Mouse (Mus musculus): Measurements from ENCODE around the gene Pnmal2.

The Pnmal2 gene

GRCm38 (mm10) chr7:16916342-16917265, 27.9 kb upstream of the Pnmal2 start:
- in situ Hi-C loops (cut with MseI, MboI), result no loop called here

DNA sequence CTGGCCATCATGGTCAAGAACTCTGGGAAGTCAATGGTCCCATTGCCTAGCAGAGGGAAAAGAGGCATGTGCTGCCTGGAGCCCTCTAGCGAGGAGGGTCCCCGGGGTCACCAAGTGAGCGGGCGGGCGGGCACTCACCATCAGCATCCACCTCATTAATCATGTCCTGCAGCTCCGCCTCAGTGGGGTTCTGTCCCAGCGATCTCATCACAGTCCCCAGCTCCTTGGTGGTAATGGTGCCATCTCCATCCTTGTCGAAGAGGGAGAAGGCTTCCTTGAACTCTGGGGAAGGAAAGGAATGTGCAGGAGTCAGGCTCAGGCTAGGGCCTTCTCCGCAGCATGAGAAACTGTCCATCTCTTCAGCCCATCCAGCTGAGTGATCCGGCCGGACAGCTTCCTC, 27.0 kb upstream of the Pnmal2 start:
- in situ Hi-C loops (cut with MseI, MboI), result no loop called here

DNA sequence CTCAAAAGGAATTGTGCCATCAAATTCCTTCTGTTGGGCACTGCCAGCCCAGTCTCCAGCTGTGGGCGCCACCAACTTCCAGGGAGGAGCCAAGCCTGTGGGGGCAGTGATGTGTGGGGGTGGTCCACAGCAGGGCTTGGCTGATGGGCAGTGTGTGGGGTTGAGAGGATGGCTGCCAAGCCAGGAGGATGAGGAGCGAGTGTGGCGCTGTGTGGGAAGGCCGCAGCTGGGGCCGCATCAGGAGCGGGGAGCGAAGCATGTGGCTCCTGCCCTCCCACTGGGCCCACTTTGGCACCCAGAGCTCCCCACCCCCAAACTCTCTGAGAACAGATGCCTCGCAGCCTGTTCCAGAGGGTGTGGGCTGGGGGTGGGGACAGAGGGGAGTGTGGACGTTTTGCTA, 26.5 kb upstream of the Pnmal2 start:
- in situ Hi-C loops (cut with MseI, MboI), result no loop called here

DNA sequence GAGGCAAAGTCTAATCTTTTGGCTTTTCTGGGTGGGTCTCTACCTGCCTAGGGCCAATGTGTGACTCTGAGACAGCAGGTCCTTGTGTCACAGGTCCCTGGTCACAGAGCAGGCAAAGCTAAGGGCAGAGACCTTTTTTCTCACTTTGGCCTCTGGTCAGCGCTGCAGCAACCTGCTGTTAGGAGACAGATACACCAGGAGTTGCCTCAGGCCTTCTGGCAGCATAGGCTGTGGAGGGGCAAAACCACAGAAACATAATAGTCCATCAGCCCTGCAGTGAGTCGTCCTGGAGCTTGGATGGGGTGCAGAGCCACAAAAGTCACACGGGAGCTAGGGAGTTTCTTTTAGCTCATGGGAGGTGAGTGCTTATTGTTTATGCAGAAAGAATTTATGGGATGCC, 25.8 kb upstream of the Pnmal2 start:
- in situ Hi-C loops (cut with MseI, MboI), result no loop called here

DNA sequence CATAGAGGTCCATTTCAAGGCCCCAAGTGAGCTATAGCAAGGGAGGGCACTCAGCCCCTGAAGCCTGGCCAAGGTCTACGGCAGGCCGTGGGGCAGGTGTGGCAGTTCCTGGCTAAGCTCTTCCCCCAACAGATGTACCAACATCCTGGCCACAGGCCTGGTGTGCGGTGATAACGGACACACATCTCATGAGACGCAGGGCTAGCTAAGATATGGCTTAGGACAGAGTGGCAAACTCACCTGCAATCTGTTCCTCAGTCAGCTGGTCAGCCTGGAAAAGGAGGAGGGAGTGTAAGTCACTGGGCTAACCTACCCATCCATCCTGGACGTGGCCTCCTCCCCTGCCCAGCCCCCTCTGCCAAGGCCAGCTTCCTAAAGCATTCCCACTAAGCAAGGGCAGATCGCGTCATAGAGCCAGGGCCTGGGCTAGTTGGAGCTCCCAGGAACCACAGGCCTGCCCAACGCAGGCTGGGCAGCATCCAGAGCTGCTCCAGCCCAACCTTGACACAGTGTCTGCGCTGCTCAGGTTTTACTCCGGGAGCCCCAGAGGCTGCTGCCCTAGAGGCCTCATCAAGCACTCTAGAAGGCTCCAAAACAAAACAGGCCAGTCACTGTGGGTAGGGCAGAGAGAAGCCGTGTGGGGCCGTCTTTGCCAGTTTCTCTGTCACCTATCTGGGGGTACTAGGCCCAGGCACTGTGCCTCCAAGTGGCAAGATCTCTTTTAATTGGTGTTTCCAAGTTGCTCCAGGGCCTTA, 24.9 kb upstream of the Pnmal2 start:
- in situ Hi-C loops (cut with MseI, MboI), result loop anchor here in 1 of 2 experiments (5.0 kb wide), 1 partner anchor 32 kb away; no protein-coding TSS in a partner anchor

DNA sequence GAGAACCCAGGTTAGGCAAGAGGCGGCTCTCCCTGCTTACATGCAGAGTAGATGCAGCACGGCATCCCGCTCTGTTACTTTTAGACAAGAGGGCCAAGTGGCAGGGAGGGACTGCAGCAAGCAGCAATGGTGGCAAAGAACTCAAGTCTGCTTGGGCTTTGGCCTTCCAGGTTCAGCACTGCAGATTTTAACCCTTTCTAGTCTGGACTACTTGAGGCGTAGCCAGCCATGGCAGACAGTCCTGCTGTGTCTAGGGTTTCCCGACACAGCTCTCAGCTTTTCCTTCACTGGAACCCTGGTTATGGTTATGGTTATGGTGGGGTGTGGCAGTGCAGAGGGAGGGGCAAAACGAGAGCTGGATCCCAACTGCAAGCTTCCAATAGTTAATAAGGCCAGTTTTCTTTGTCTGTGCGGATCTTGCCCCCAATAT, 24.3 kb upstream of the Pnmal2 start:
- in situ Hi-C loops (cut with MseI, MboI), result loop anchor here in 1 of 2 experiments (5.0 kb wide), 1 partner anchor 33 kb away; no protein-coding TSS in a partner anchor

DNA sequence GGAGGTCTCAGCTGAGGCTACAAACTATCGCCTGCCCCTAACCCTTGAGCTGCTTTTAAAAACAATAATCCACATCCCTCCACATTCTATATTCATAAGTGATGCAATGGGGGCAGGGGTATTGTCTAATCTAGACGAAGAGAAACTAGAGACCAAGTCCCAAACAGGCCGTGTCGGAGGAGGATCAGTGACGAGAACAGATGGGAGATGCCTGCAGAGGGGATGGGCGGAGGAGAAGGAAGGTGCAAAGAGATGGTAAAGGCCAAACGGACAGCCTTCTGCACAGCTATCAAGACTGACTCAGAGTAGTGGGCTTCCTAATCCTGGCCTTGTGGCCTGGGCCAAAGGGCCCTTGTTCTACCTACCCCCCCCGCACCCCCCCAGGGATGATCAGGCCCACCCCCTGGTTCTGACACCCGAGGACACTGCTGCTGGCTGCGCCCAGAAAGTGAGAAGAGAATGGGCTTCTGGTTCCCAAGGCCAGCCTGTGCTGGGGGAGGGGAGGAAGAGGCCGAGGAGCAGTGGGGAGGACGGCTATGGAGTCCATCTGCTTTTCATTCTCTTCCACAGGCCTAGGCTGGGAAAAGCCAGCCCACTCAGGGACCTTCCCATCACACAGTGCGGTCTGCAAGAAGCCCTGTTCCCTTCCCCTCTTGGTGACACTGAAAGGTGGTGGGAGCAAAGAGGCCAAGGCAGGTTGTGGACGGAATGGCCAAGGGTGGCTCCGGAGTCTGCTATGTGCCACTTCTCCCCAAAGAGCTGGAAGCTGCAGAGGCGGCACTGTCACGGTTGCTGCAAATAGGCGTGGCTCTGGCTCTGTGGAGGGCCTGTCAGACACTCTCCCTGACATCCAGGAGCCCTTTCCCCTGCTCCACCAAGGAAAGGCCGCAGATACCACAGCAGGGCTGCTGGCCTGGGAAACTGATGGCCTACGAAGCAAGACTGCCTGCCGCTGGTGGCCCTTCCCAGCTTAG, 23.4 kb upstream of the Pnmal2 start:
- in situ Hi-C loops (cut with MseI, MboI), result loop anchor here in 1 of 2 experiments (5.0 kb wide), 1 partner anchor 34 kb away; no protein-coding TSS in a partner anchor

- in situ Hi-C loops (cut with MseI, MboI), result loop anchor here in 1 of 2 experiments (5.0 kb wide), 1 partner anchor 35 kb away; no protein-coding TSS in a partner anchor
Measured at GRCm38 (mm10) chr7:16921881-16922335, 22.6 kb upstream of the Pnmal2 start.

DNA sequence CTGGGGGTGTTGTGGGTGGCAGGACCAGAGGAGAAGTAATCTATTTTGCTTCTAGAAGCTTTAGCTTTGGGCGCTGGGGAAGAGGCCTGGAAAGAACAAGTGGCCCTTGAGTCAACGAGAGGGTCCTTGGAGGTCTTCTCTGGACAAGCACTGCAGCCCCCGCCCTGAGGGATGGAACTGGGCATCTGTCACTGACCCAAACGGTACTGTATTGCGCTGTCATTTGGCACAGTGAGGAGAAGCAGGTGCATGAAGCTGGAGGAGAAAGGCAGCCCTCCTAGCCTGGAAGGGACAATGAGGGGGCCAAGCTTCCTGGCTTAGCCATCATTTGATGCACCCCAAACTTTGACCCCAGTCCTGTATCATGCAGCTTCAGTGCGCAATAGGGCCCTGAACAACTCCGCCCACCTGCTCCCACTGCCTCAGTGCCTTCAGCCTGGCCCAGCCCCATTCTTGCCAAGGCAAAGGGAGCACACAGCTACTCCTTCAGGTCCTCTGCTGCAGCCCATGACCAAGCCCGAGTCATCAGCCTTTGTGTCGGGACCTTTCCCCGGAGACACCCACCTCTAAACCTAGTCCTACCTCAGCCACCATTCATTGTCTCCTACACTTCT, 22.0 kb upstream of the Pnmal2 start:
- in situ Hi-C loops (cut with MseI, MboI), result loop anchor here in 1 of 2 experiments (5.0 kb wide), 1 partner anchor 35 kb away; no protein-coding TSS in a partner anchor

DNA sequence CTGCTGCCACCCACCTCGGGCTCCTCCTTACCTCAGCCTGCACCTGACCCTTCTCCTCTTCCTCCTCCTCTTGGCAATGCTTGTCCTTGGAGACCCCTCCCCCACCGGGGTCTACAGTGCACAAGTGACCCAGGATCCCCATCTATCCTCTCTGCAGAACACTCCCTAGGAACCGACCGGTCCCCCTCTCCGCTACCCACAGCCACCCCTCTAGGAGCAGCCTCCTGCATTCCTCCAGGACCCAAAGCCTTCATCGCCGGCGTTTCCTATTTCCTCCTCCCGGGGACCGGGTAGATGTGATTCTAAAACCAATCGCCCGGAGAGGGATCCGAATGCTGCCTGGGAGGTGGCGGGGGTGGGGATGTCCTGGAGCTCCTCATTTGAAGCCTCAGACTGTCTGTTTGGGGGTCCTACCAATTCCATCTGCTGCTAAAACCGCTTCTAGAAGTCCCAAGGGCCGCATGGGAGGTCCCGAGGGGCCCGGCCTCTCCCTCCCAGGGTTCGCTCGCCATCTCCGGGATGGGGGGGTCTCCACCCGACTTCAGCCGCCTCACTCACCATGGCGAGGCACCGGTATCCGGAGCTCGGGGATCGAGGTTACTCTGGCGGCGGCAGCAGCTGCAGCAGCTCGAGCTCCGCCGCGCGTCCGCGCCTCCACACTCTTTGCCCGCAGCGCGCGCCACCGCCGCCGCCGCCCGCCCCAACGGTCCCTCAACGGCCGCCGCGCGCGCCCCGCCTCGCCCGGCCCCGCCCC, 21.0 kb upstream of the Pnmal2 start:
- in situ Hi-C loops (cut with MseI, MboI), result loop anchor here in 1 of 2 experiments (5.0 kb wide), 1 partner anchor 36 kb away; no protein-coding TSS in a partner anchor

- in situ Hi-C loops (cut with MseI, MboI), result loop anchor here in 1 of 2 experiments (5.0 kb wide), 1 partner anchor 37 kb away; no protein-coding TSS in a partner anchor
Measured at GRCm38 (mm10) chr7:16924037-16924834, 20.2 kb upstream of the Pnmal2 start, which contains the start of gene Calm3. Calm3 (minus strand) TSS chr7:16924114.

GRCm38 (mm10) chr7:16928341-16928740, 16.1 kb upstream of the Pnmal2 start:
- in situ Hi-C loops (cut with MseI, MboI), result no loop called here

DNA sequence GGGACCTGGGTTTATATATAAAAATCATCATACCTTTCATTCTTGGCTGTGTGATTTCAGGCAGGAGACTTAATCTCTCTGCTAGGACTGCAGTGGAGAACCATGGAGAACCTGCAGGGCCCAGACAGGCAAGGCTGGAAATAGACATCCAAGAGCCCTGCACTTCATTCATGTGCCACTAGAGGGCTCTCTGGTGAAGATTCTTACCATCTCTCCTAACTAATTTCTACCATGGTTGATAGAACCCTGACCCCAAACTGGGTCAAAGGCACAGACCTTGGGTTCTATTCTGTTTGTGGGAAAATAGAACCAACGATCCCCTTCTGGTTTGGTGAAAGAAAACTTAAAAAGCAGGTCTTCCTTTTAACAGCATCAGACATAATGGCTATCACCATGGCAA, 13.6 kb upstream of the Pnmal2 start:
- in situ Hi-C loops (cut with MseI, MboI), result loop anchor here (5.0 to 10.0 kb wide), 2 partner anchors 64 to 71 kb away; partner anchors contain the start of gene Ccdc8 (in 1 of the 2)

GRCm38 (mm10) chr7:16931968-16932627, 12.4 kb upstream of the Pnmal2 start:
- in situ Hi-C loops (cut with MseI, MboI), result loop anchor here (5.0 to 10.0 kb wide), 2 partner anchors 63 to 70 kb away; partner anchors contain the start of gene Ccdc8 (in 1 of the 2)

GRCm38 (mm10) chr7:16932704-16933577, 11.5 kb upstream of the Pnmal2 start:
- in situ Hi-C loops (cut with MseI, MboI), result loop anchor here (5.0 to 10.0 kb wide), 2 partner anchors 62 to 69 kb away; partner anchors contain the start of gene Ccdc8 (in 1 of the 2)

DNA sequence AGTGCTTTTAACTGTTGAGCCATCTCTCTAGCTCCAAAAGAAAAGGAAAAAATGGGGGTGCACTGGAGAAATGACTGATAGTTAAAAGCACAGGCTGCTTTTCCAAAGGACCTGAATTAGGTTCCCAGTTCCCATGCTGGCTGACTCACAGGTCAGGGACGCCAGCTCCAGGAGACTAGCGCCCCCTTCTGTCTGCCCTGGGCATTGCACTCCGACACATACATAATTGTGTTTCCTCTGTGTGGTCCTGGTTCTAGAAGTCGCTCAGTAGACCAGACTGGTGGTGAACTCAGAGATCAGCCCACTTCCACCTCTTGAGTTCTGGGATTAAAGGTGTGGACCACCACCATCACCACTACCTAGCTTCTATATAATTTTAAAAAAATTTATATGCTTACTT, 7.2 kb upstream of the Pnmal2 start:
- in situ Hi-C loops (cut with MseI, MboI), result loop anchor here in 1 of 2 experiments (10.0 kb wide), 1 partner anchor 57 kb away; the partner anchor contains the start of gene Ccdc8
